Mouse (Mus musculus) heart, embryonic 11.5 days (tissue): ENCODE results near the gene Fer1l4. TPM values are rescaled to one million over a fixed set of nuclear protein-coding genes. Genes with fewer than 3 reads are reported as not detected.

Experiments
- ATAC-seq: fragments of 200-750 bp; cut with Nextera tagmentation; replicated peaks from 2 replicates; pipeline ENCODE4 v1.8.0; 2017; ENCODE audit warnings: moderate library complexity; ENCODE audit not compliant: insufficient number of reproducible peaks, low FRiP score, low TSS enrichment
- H3K27ac ChIP-seq: fragments of 300-500 bp; sonication (generic); 2 replicates; pipeline ENCODE4 v1.5.1; 2014; ENCODE audit warnings: mild to moderate bottlenecking, low read depth, low read length
- H3K27me3 ChIP-seq: fragments of 300-500 bp; sonication (generic); 2 replicates; pipeline ENCODE4 v1.6.1; 2014; ENCODE audit warnings: mild to moderate bottlenecking, low read length, mixed read lengths; ENCODE audit not compliant: control insufficient read depth, insufficient read depth
- H3K36me3 ChIP-seq: fragments of 300-500 bp; sonication (generic); 2 replicates; pipeline ENCODE4 v1.6.1; 2014; ENCODE audit warnings: mild to moderate bottlenecking, low read length, moderate library complexity, mixed read lengths; ENCODE audit not compliant: control insufficient read depth, insufficient read depth
- H3K4me1 ChIP-seq: fragments of 300-500 bp; sonication (generic); 2 replicates; pipeline ENCODE4 v1.6.1; 2014; ENCODE audit warnings: low read length; ENCODE audit not compliant: control insufficient read depth, insufficient read depth
- H3K4me2 ChIP-seq: fragments of 300-500 bp; sonication (generic); 2 replicates; pipeline ENCODE4 v1.6.1; 2014; ENCODE audit warnings: mild to moderate bottlenecking, moderate library complexity
- H3K4me3 ChIP-seq: fragments of 300-500 bp; sonication (generic); 2 replicates; pipeline ENCODE4 v1.5.1; 2014; ENCODE audit warnings: low read depth, low read length
- H3K9ac ChIP-seq: fragments of 300-500 bp; sonication (generic); 2 replicates; pipeline ENCODE4 v1.6.1; 2014; ENCODE audit warnings: mild to moderate bottlenecking, low read depth, low read length, moderate library complexity
- H3K9me3 ChIP-seq: fragments of 300-500 bp; sonication (generic); replicated peaks from 2 replicates; pipeline ENCODE4 v1.6.1; 2016; ENCODE audit warnings: low read length; ENCODE audit not compliant: control insufficient read depth
- WGBS: fragments of 180-500 bp; shearing (Covaris S2); extraction: QIAGEN DNeasy Blood & Tissue Kit; methylation state at CpG from one replicate; pipeline ENCODE4 v1.1.7; 2014; ENCODE audit not compliant: insufficient replicate concordance; 5-methylcytosine and 5-hydroxymethylcytosine counted together
- polyA plus RNA-seq: library from polyadenylated mRNA; unstranded; fragments of >200 nt; fragmentation: Nextera tagmentation; extraction: Ambion mirVana; gene quantifications from 2 replicates; pipeline ENCODE4 v1.2.1, GENCODE M21; 2014

The Fer1l4 gene
- polyA plus RNA-seq, 1 experiment from 2014 or later: not detected

DNA sequence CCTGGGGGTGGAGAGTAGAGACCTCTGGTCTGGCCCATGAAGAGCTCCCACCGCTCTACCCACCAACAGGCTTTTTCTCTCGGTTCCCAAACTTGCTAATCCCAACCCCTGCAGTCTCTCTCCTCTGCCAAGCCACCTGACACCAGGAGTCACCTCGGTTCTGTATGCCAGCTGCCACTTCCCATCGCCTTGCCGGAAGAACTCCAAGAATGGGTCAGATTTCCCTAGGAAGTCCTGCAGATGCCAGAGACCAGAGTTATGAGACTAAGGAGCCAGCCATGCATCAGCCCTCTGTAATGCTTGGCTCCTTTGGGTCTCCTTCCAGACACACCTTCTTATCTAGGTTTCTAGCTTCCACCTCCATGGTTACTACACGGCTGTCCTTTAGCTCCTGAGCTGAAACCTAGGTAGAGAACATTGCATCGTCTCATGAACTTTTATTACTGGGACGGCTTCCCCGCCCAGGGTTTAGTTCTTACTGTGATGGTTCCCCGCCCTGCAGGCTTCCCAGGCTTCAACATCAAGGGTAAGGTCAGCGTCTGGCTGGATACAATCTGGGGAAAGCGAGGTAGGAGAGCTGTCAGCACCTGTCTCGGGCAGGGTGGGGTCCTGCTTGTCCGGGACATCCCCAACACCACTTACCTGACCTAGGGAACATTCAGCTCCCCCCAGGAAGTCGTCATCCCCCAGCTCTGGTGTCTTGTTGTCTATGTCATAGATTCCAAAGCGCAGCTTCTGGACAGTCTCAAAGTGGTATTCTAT is 25.9 kb upstream of the Fer1l4 start:
- no peaks in the 10 kb centered on the region for H3K27me3 ChIP-seq
- H3K9ac ChIP-seq: no peak overlapping the region
- H3K27ac ChIP-seq: no peak overlapping the region
- peaks cover 25% of the 10 kb centered on the region for H3K4me1 ChIP-seq
- peaks cover 37% of the 10 kb centered on the region for H3K36me3 ChIP-seq
- 88% methylated on average over 16 of the region's 16 CpGs for WGBS
- H3K9me3 ChIP-seq: no peaks in the 10 kb centered on the region
- H3K4me2 ChIP-seq: no peak overlapping the region
- H3K4me3 ChIP-seq: no peak overlapping the region
- no peak for ATAC-seq

GRCm38 (mm10) chr2:156077461-156077860 is 24.7 kb upstream of the Fer1l4 start:
- Histone ChIP-seq H3K4me2 (no peak overlapping the region), H3K36me3 (peaks cover 46% of the 10 kb centered on the region), H3K4me1 (peaks cover 21% of the 10 kb centered on the region), H3K27ac (no peak overlapping the region), H3K9ac (no peak overlapping the region), H3K27me3 (no peaks in the 10 kb centered on the region), H3K9me3 (no peaks in the 10 kb centered on the region), H3K4me3 (no peak overlapping the region)
- ATAC-seq: no peak
- 86% methylated on average over 7 of the region's 7 CpGs for WGBS

GRCm38 (mm10) chr2:156073725-156074124 is 21.0 kb upstream of the Fer1l4 start:
- no peak overlapping the region for H3K4me2 ChIP-seq
- H3K27ac ChIP-seq: no peak overlapping the region
- H3K27me3 ChIP-seq: no peaks in the 10 kb centered on the region
- H3K4me3 ChIP-seq: no peak overlapping the region
- H3K9ac ChIP-seq: no peak overlapping the region
- no peaks in the 10 kb centered on the region for H3K4me1 ChIP-seq
- peaks cover 53% of the 10 kb centered on the region for H3K36me3 ChIP-seq
- 94% methylated on average over 15 of the region's 15 CpGs for WGBS
- H3K9me3 ChIP-seq: no peaks in the 10 kb centered on the region
- no peak for ATAC-seq

GRCm38 (mm10) chr2:156071236-156071635 is 18.5 kb upstream of the Fer1l4 start:
- Histone ChIP-seq H3K27me3 (no peaks in the 10 kb centered on the region), H3K4me1 (no peaks in the 10 kb centered on the region), H3K9ac (no peak overlapping the region), H3K4me2 (no peak overlapping the region), H3K27ac (no peak overlapping the region), H3K36me3 (peaks cover 34% of the 10 kb centered on the region), H3K4me3 (no peak overlapping the region), H3K9me3 (no peaks in the 10 kb centered on the region)
- WGBS: 93% methylated on average over 10 of the region's 10 CpGs
- no peak for ATAC-seq

GRCm38 (mm10) chr2:156067916-156068315 is 15.2 kb upstream of the Fer1l4 start:
- 90% methylated on average over 10 of the region's 10 CpGs for WGBS
- H3K36me3 ChIP-seq: peaks cover 12% of the 10 kb centered on the region; the same call in 1 of the 2 replicates

DNA sequence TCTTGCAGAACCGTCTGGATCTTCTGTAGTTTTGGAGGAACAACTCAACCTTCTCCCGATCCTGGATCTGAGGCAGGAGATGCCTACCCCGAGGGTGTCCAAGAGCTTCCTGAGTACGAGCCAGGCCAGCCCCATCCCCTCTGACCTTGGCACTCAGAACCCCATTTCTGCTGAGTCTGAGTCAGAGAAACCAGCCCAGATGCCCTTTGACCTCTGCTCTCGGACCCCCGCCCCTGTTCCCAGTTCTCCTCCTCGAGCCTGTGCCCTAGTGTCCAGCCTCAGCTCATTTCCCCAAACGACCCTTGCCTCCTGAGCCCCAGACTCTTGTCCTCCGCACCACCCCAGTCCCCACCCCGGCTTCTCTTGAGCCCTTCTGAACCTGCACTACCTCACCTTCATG is 13.4 kb upstream of the Fer1l4 start:
- Histone ChIP-seq H3K9me3 (no peaks in the 10 kb centered on the region), H3K9ac (peak overlapping the region; percentile 85), H3K4me2 (peak overlapping the region; percentile 96), H3K4me3 (peak overlapping the region; percentile 77), H3K27me3 (no peaks in the 10 kb centered on the region; the same call in 1 of the 2 replicates), H3K27ac (no peak overlapping the region), H3K4me1 (0 out of 2 replicates have a peak, but pooled peaks cover 4% of the 10 kb centered on the region), H3K36me3 (peaks cover 2% of the 10 kb centered on the region; the same call in 1 of the 2 replicates)
- ATAC-seq: peak; percentile 19; the same call in 1 of the 2 replicates
- 37% methylated on average over 10 of the region's 10 CpGs for WGBS

More at GRCm38 (mm10) chr2:156067916-156068315, 15.2 kb upstream of the Fer1l4 start:
- Histone ChIP-seq H3K9me3 (no peaks in the 10 kb centered on the region), H3K4me1 (0 out of 2 replicates have a peak, but pooled peaks cover 4% of the 10 kb centered on the region), H3K27me3 (no peaks in the 10 kb centered on the region; the same call in 1 of the 2 replicates), H3K27ac (no peak overlapping the region), H3K4me2 (no peak overlapping the region), H3K4me3 (no peak overlapping the region), H3K9ac (no peak overlapping the region)
- no peak for ATAC-seq

DNA sequence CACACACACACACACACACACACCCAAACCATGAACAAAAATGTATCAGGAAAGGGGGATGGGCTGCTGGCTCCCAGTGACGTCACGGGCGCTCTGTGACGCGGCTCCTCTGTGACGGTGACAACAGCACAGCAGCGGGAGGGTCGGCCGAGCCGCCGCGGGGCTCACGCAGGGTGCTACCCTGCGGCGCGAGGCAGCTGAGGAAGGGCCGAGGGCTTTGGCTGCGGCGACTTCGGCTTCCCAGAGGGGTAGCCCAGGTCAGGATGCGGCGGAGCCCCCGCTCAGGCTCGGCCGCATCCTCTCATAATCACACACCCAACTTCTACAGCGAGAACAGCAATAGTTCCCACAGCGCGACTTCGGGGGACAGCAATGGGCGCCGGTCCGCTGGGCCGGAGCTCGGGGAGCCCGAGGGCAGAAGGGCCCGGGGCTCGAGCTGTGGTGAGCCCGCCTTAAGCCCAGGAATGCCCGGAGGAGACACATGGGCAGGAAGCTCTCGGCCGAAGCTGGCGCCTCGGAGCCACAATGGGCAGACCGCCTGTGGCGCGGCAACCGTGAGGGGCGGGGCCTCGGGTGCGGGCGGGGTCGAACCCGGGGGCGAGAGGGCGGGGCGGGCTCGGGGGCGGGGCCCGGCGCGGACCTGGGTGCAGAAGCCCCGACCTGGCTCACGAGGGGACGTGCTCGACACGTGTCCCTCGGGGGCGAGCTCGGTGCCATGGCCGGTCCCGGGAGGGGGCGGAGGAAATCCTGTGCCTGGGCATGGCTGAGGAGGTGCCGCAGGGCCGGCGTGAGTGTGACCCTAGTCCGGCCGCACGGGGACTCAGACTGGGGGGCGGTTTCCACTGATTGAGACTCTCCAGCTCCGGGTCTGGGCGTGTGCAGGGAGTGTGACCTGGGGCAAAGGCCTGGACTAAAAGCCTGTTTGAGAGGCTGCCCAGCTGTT is 12.6 kb upstream of the Fer1l4 start, which contains the start of gene Spag4:
Gene Spag4, plus strand, starts transcription at position 77 of the 943 bp plus-strand sequence.
- Histone ChIP-seq H3K9ac (peak within 1 kb of the TSS; percentile 85), H3K4me3 (peak within 1 kb of the TSS; percentile 77), H3K27ac (peak within 1 kb of the TSS; percentile 83), H3K9me3 (no peaks in the 10 kb centered on the region), H3K27me3 (no peaks in the 10 kb centered on the region; the same call in 1 of the 2 replicates), H3K4me1 (0 out of 2 replicates have a peak, but pooled peaks cover 4% of the 10 kb centered on the region), H3K4me2 (peak within 1 kb of the TSS; percentile 96), H3K36me3 (no peaks in the 10 kb centered on the region)
- under 1% methylated on average over 60 of the region's 81 CpGs for WGBS
- peak; percentile 83 for ATAC-seq

DNA sequence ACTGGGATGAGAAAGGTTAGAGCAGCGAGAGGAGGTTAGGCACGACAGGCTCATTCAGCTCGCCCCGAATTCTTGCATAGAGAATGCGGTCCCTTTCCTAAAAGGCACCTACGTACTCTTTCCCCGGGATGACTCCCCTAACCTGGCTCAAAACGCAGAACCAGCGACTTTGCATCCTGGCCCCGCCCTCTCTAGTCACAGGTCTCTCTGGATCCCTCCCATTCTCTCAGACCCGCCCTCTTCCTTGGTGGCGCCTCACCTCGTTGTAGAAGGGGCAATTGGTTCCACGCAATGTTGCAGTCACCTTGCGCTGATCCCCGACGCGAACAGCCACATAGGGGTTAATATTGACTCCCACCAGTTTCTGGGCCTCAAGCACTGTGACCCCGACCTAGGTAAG is 4.8 kb downstream of the Fer1l4 start:
- Histone ChIP-seq H3K9ac (no peak overlapping the region), H3K4me3 (no peak overlapping the region), H3K4me1 (no peaks in the 10 kb centered on the region), H3K9me3 (no peaks in the 10 kb centered on the region), H3K27me3 (peaks cover 24% of the 10 kb centered on the region), H3K4me2 (peak overlapping the region; percentile 38), H3K27ac (no peak overlapping the region), H3K36me3 (no peaks in the 10 kb centered on the region)
- WGBS: 8% methylated on average over 19 of the region's 19 CpGs
- no peak for ATAC-seq
